ENCODE assay signal across 8 mouse cellular contexts in genomic region chr5:76658084-76658934, GRCm38 (mm10). TPM values are rescaled to one million over a fixed set of nuclear protein-coding genes. Genes with fewer than 3 reads are reported as not detected.
DNase-seq lines count a peak whose midpoint lies in the region; ATAC-seq and TF ChIP-seq lines count a peak whose summit lies in the region.

No protein-coding gene starts in this region.

- no peaks in the 10 kb centered on the region for H3K9me3 ChIP-seq in ES-E14 (ENCODE audit: control insufficient read depth, insufficient read depth, low read depth, low read length)
- no peaks in the 10 kb centered on the region for H3K9me3 ChIP-seq in heart, embryonic 11.5 days (replicated peaks; ENCODE audit: control insufficient read depth, low read length)

- peak; percentile 39 for ATAC-seq in heart, embryonic 11.5 days (replicated peaks; ENCODE audit: insufficient number of reproducible peaks, low FRiP score, low TSS enrichment)

- 6% methylated on average over 38 of the region's 38 CpGs for WGBS in heart, embryonic 11.5 days (ENCODE audit: insufficient replicate concordance)

- peak; percentile 85 for DNase-seq in heart, adult 11 months
- no peak for DNase-seq in heart, adult 9 months (ENCODE audit: low spot score in 2 of 2)
- peak; percentile 24 for DNase-seq in ES-E14 (ENCODE audit: low read depth, low spot score)
- peak; percentile 46 for DNase-seq in cerebellum, postnatal 25 days
- peak; percentile 22 to 45 for DNase-seq in left cerebral cortex, postnatal 10 days (ENCODE audit: extremely low spot score in 1 of 2, low spot score in 2 of 2)
- peak; percentile 66 for DNase-seq in mesoderm, embryonic 11.5 days (ENCODE audit: low read depth, low spot score)
- peak; percentile 48 to 70 for DNase-seq in spleen, postnatal 36 days (ENCODE audit: low spot score in 2 of 2)

- no peaks in the 10 kb centered on the region for H3K4me1 ChIP-seq in ES-E14 (ENCODE audit: control insufficient read depth in 2 of 2, insufficient read depth in 2 of 2, low read length in 2 of 2, poor library complexity in 1 of 2)
- H3K4me1 ChIP-seq in heart, embryonic 11.5 days (ENCODE audit: control insufficient read depth, insufficient read depth, low read length): no peaks in the 10 kb centered on the region

- in situ Hi-C loops in ES-E14 (cut with MboI; ENCODE audit: low sequenced_read_pairs in 2 of 2, unreplicated experiment in 2 of 2): no loop called here

- intact Hi-C loops in left cerebral cortex, postnatal 10 days (cut with DNase I): loop anchor here (5.0 to 10.0 kb wide), 3 partner anchors 49 to 189 kb away; no protein-coding TSS in a partner anchor

- no peak overlapping the region for H3K27ac ChIP-seq in ES-E14 (ENCODE audit: insufficient read depth, low read depth, low read length, poor library complexity, severe bottlenecking)
- 0 out of 2 replicates have a peak overlapping the region, but pooled peaks have one; percentile 29 for H3K27ac ChIP-seq in heart, embryonic 11.5 days (ENCODE audit: low read depth, low read length)

- H3K4me3 ChIP-seq in ES-E14 (ENCODE audit: insufficient read depth in 1 of 2, low read depth in 1 of 2, low read length in 2 of 2, poor library complexity in 1 of 2, severe bottlenecking in 1 of 2): peak overlapping the region; percentile 68 to 69
- peak overlapping the region; percentile 73 for H3K4me3 ChIP-seq in heart, embryonic 11.5 days (ENCODE audit: low read depth, low read length)

- peak overlapping the region; percentile 97 for H3K4me2 ChIP-seq in heart, embryonic 11.5 days

- no peaks in the 10 kb centered on the region for H3K36me3 ChIP-seq in ES-E14 (ENCODE audit: control insufficient read depth, insufficient read depth, low read length, poor library complexity, severe bottlenecking)
- no peaks in the 10 kb centered on the region for H3K36me3 ChIP-seq in heart, embryonic 11.5 days (ENCODE audit: control insufficient read depth, insufficient read depth, low read length)

- no peaks in the 10 kb centered on the region for H3K27me3 ChIP-seq in heart, embryonic 11.5 days (ENCODE audit: control insufficient read depth, insufficient read depth, low read length)

- peak overlapping the region; percentile 69 for H3K9ac ChIP-seq in ES-E14 (ENCODE audit: insufficient read depth, low read depth, low read length, poor library complexity, severe bottlenecking)
- H3K9ac ChIP-seq in heart, embryonic 11.5 days (ENCODE audit: low read depth, low read length): peak overlapping the region; percentile 86

TF ChIP-seq in ES-E14, 5 proteins besides CTCF, POLR2A, EP300 and RAD21:
- TF ChIP-seq CHD2 (IDR thresholded peaks at IDR 0.05; ENCODE audit: low read depth, low read length) (no peak), HCFC1 (IDR thresholded peaks at IDR 0.05; ENCODE audit: borderline replicate concordance, insufficient read depth, low read length) (no peak), ZC3H11A (IDR thresholded peaks at IDR 0.05; ENCODE audit: borderline replicate concordance, low read depth, low read length) (no peak), MAFK (IDR thresholded peaks at IDR 0.05; ENCODE audit: insufficient read depth, low read depth, low read length) (no peak), ZNF384 (IDR thresholded peaks at IDR 0.05; ENCODE audit: low read depth, low read length) (no peak)
TF ChIP-seq in ES-E14: peak in this region for 0.

RNA-seq across cellular contexts. Expression of gene C530008M17Rik, which starts 2.0 kb away (rescaled TPM):
- 1.1 and 1.4 TPM in 2 replicates for total RNA-seq in ES-E14 (2012; rRNA removed)
- 34.8 and 35.8 TPM in 2 replicates for polyA plus RNA-seq in heart, embryonic 11.5 days (2014; fragmentation: Nextera tagmentation; extraction: Ambion mirVana)
- 100 to 1,000 TPM; 151 to 163 TPM for total RNA-seq in left cerebral cortex, postnatal 10 days (2021)

Comparison
In these comparisons a context has a peak if more than half of its experiments do, and no peak if none do; other contexts are left out.
1. DNase-seq: peak in heart, adult 11 months (single experiment), ES-E14 (single experiment), cerebellum, postnatal 25 days (2 of 2), left cerebral cortex, postnatal 10 days (2 of 2), mesoderm, embryonic 11.5 days (single experiment) and spleen, postnatal 36 days (2 of 2); none in heart, adult 9 months (0 of 2).
2. RNA of gene C530008M17Rik, which starts 2.0 kb away (total RNA-seq): 151 to 163 TPM in left cerebral cortex, postnatal 10 days; 1.1 to 1.4 TPM in ES-E14; every median in the first group is over 10 times any median in the second.